Mouse (Mus musculus) MEL (cell line): ENCODE measurements around the gene Golm1. TPM values are rescaled to one million over a fixed set of nuclear protein-coding genes. Genes with fewer than 3 reads are reported as not detected.

Experiments used
- DNase-seq: peaks from one replicate; pipeline ENCODE4 v3.0.0; 2011; ENCODE audit warnings: low read depth, low spot score
- H3K27ac ChIP-seq: 2 replicates; pipeline ENCODE4 v1.5.1; 2012; ENCODE audit warnings: low read depth, mild to moderate bottlenecking, control low read depth, low read length, moderate library complexity; ENCODE audit not compliant: control insufficient read depth
- H3K27me3 ChIP-seq, 2 experiments: fragments of 150-350 bp in 1 of 2; sonication (generic) in 1 of 2; 2 replicates each; pipeline ENCODE4 v1.6.1; 2012; ENCODE audit warnings: low read length in 2 of 2, mild to moderate bottlenecking in 2 of 2, improper control_type of control experiment in 1 of 2, moderate library complexity in 1 of 2; ENCODE audit not compliant: insufficient read depth in 2 of 2, control insufficient read depth in 1 of 2
- H3K36me3 ChIP-seq, 2 experiments: 2 replicates each; pipeline ENCODE4 v1.6.1; 2012 to 2014; ENCODE audit warnings: low read length in 2 of 2, improper control_type of control experiment in 1 of 2, inconsistent platforms in 1 of 2, mild to moderate bottlenecking in 1 of 2; ENCODE audit not compliant: insufficient read depth in 2 of 2, control insufficient read depth in 1 of 2
- H3K4me1 ChIP-seq, 2 experiments: fragments of 150-350 bp in 1 of 2; sonication (generic) in 1 of 2; 2 replicates each; pipeline ENCODE4 v1.6.1; 2012; ENCODE audit warnings: low read length in 2 of 2, improper control_type of control experiment in 1 of 2, mild to moderate bottlenecking in 1 of 2; ENCODE audit not compliant: insufficient read depth in 2 of 2, control insufficient read depth in 1 of 2
- H3K4me3 ChIP-seq, 2 experiments: fragments of 150-350 bp in 1 of 2; sonication (generic) in 1 of 2; 2 replicates each; pipeline ENCODE4 v1.5.1; 2012; ENCODE audit warnings: low read depth in 2 of 2, low read length in 2 of 2, mild to moderate bottlenecking in 2 of 2, moderate library complexity in 2 of 2, control low read depth in 1 of 2, improper control_type of control experiment in 1 of 2; ENCODE audit not compliant: control insufficient read depth in 1 of 2, insufficient read depth in 1 of 2
- H3K79me2 ChIP-seq: 2 replicates; pipeline ENCODE4 v1.6.1; 2012; ENCODE audit warnings: mild to moderate bottlenecking, low read length, moderate library complexity; ENCODE audit not compliant: control insufficient read depth, poor library complexity, insufficient read depth
- H3K9ac ChIP-seq: 2 replicates; pipeline ENCODE4 v1.6.1; 2012; ENCODE audit warnings: low read depth, mild to moderate bottlenecking, control low read depth, low read length, moderate library complexity; ENCODE audit not compliant: control insufficient read depth, poor library complexity, severe bottlenecking
- H3K9me3 ChIP-seq: fragments of 150-350 bp; sonication (generic); replicated peaks from 2 replicates; pipeline ENCODE4 v1.6.1; 2012; ENCODE audit warnings: mild to moderate bottlenecking, low read length, improper control_type of control experiment, moderate library complexity; ENCODE audit not compliant: insufficient read depth
- BHLHE40 ChIP-seq: IDR thresholded peaks from 2 replicates; pipeline ENCODE4 v1.6.1; 2012; ENCODE audit warnings: low read depth, mild to moderate bottlenecking, inconsistent platforms, low read length, improper control_type of control experiment, borderline replicate concordance
- CHD1 ChIP-seq: IDR thresholded peaks from 2 replicates; pipeline ENCODE4 v1.6.1; 2012; ENCODE audit warnings: low read depth, mild to moderate bottlenecking, inconsistent platforms, low read length, improper control_type of control experiment
- CTCF ChIP-seq, 3 experiments: IDR thresholded peaks in 2 of 3; conservative IDR thresholded peaks in 1 of 3; 2 replicates each; pipeline ENCODE4 v1.5.1; 2011 to 2012; ENCODE audit warnings: low read length in 3 of 3, low read depth in 2 of 3, mild to moderate bottlenecking in 2 of 3, improper control_type of control experiment in 1 of 3, inconsistent platforms in 1 of 3, mixed read lengths in 1 of 3, moderate library complexity in 1 of 3; ENCODE audit not compliant: control insufficient read depth in 1 of 3, insufficient read depth in 1 of 3, poor library complexity in 1 of 3, severe bottlenecking in 1 of 3
- E2F4 ChIP-seq: IDR thresholded peaks from 2 replicates; pipeline ENCODE4 v1.6.1; 2011; ENCODE audit warnings: low read depth, low read length, improper control_type of control experiment, borderline replicate concordance
- ELF1 ChIP-seq: IDR thresholded peaks from 2 replicates; pipeline ENCODE4 v1.6.1; 2014; ENCODE audit warnings: low read depth, mild to moderate bottlenecking, inconsistent platforms, low read length, improper control_type of control experiment, moderate library complexity
- EP300 ChIP-seq, 2 experiments: IDR thresholded peaks; 2 replicates each; pipeline ENCODE4 v1.6.1; 2011; ENCODE audit warnings: improper control_type of control experiment in 2 of 2, low read length in 2 of 2, low read depth in 1 of 2, mild to moderate bottlenecking in 1 of 2
- GABPA ChIP-seq: IDR thresholded peaks from 2 replicates; pipeline ENCODE4 v1.6.1; 2012; ENCODE audit warnings: low read depth, mild to moderate bottlenecking, inconsistent platforms, low read length, improper control_type of control experiment, moderate library complexity
- GATA1 ChIP-seq: IDR thresholded peaks from 2 replicates; pipeline ENCODE4 v1.6.1; 2011; ENCODE audit warnings: low read depth, low read length, improper control_type of control experiment
- KAT2A ChIP-seq: conservative IDR thresholded peaks from 2 replicates; pipeline ENCODE4 v1.6.1; 2012; ENCODE audit warnings: low read depth, low read length, improper control_type of control experiment, inconsistent platforms
- MAZ ChIP-seq: IDR thresholded peaks from 2 replicates; pipeline ENCODE4 v1.6.1; 2012; ENCODE audit warnings: low read depth, mild to moderate bottlenecking, inconsistent platforms, low read length, improper control_type of control experiment
- MEF2A ChIP-seq: IDR thresholded peaks from 2 replicates; pipeline ENCODE4 v1.6.1; 2014; ENCODE audit warnings: low read depth, mild to moderate bottlenecking, inconsistent platforms, low read length, improper control_type of control experiment; ENCODE audit not compliant: poor library complexity, insufficient replicate concordance, severe bottlenecking; ENCODE audit errors: extremely low read depth
- MXI1 ChIP-seq: IDR thresholded peaks from 2 replicates; pipeline ENCODE4 v1.6.1; 2011; ENCODE audit warnings: mild to moderate bottlenecking, low read depth, low read length, improper control_type of control experiment
- MYC ChIP-seq: IDR thresholded peaks from 2 replicates; pipeline ENCODE4 v1.6.1; 2011; ENCODE audit warnings: low read depth, mild to moderate bottlenecking, low read length, improper control_type of control experiment, moderate library complexity
- NELFE ChIP-seq: IDR thresholded peaks from 2 replicates; pipeline ENCODE4 v1.6.1; 2011; ENCODE audit warnings: low read depth, low read length, improper control_type of control experiment
- NRF1 ChIP-seq: IDR thresholded peaks from 2 replicates; pipeline ENCODE4 v1.6.1; 2014; ENCODE audit warnings: low read depth, mild to moderate bottlenecking, inconsistent platforms, low read length, improper control_type of control experiment, moderate library complexity; ENCODE audit not compliant: poor library complexity, insufficient read depth, severe bottlenecking
- POLR2AphosphoS5 ChIP-seq: IDR thresholded peaks from 2 replicates; pipeline ENCODE4 v1.6.1; 2012; ENCODE audit warnings: low read depth, borderline replicate concordance, mild to moderate bottlenecking, inconsistent platforms, low read length, moderate library complexity, mixed read lengths
- RCOR1 ChIP-seq: IDR thresholded peaks from 2 replicates; pipeline ENCODE4 v1.6.1; 2012; ENCODE audit warnings: low read depth, mild to moderate bottlenecking, inconsistent platforms, low read length, improper control_type of control experiment
- SIN3A ChIP-seq: IDR thresholded peaks from 2 replicates; pipeline ENCODE4 v1.6.1; 2012; ENCODE audit warnings: low read length, improper control_type of control experiment, inconsistent platforms
- SMC3 ChIP-seq: IDR thresholded peaks from 2 replicates; pipeline ENCODE4 v1.6.1; 2011; ENCODE audit warnings: low read depth, low read length, improper control_type of control experiment
- TBP ChIP-seq: IDR thresholded peaks from 2 replicates; pipeline ENCODE4 v1.8.0; 2011; ENCODE audit warnings: low read depth, low read length, improper control_type of control experiment
- USF1 ChIP-seq: IDR thresholded peaks from 2 replicates; pipeline ENCODE4 v1.6.1; 2014; ENCODE audit warnings: low read depth, mild to moderate bottlenecking, inconsistent platforms, low read length, improper control_type of control experiment, moderate library complexity
- USF2 ChIP-seq, 2 experiments: IDR thresholded peaks; 2 replicates each; pipeline ENCODE4 v1.6.1; 2011 to 2012; ENCODE audit warnings: improper control_type of control experiment in 2 of 2, low read length in 2 of 2, borderline replicate concordance in 1 of 2, inconsistent platforms in 1 of 2, low read depth in 1 of 2, mild to moderate bottlenecking in 1 of 2; ENCODE audit not compliant: insufficient read depth in 1 of 2
- ZKSCAN1 ChIP-seq: IDR thresholded peaks from 2 replicates; pipeline ENCODE4 v1.6.1; 2012; ENCODE audit warnings: low read depth, mild to moderate bottlenecking, inconsistent platforms, low read length, improper control_type of control experiment, moderate library complexity
- ZMIZ1 ChIP-seq: IDR thresholded peaks from 2 replicates; pipeline ENCODE4 v1.6.1; 2012; ENCODE audit warnings: low read depth, mild to moderate bottlenecking, inconsistent platforms, low read length, improper control_type of control experiment, moderate library complexity
- ZNF384 ChIP-seq: IDR thresholded peaks from 2 replicates; pipeline ENCODE4 v1.6.1; 2012; ENCODE audit warnings: low read depth, mild to moderate bottlenecking, inconsistent platforms, low read length, improper control_type of control experiment
- polyA plus RNA-seq, 2 experiments: library from polyadenylated mRNA; stranded (reverse) in 1 of 2; unstranded in 1 of 2; fragments of >175 nt in 1 of 2; fragments of >200 nt in 1 of 2; gene quantifications; 2 replicates each; pipeline versions ENCODE4 v1.2.1 to v1.2.4; 2012; ENCODE audit warnings: low replicate concordance in 2 of 2, low read depth in 1 of 2; ENCODE audit not compliant: insufficient read length in 2 of 2, insufficient read depth in 1 of 2, missing spikeins in 1 of 2
- total RNA-seq: library from RNA; depleted of rRNA; stranded (reverse); fragments of 300-350 nt; gene quantifications from 2 replicates; pipeline ENCODE4 v1.2.3, GENCODE M21; 2012

Golm1 gene
- total and polyA plus RNA-seq, 3 experiments, result 22.1 to 26.8 TPM; not detected in 1

GRCm38 (mm10) chr13:59613868-59614267 lies 61.7 kb downstream of the Golm1 start:
- H3K27ac ChIP-seq, result no peak overlapping the region
- TF ChIP-seq KAT2A (no peak), MEF2A (no peak), GABPA (no peak), EP300 (IDR thresholded peaks at IDR 0.05; ENCODE audit: low read depth in 1 of 2, low read length in 2 of 2) (no peak), USF1 (no peak), MAZ (no peak), TBP (no peak), MXI1 (no peak), POLR2AphosphoS5 (no peak), ZKSCAN1 (no peak), NELFE (no peak), NRF1 (no peak)
- H3K79me2 ChIP-seq, result no peaks in the 10 kb centered on the region
- DNase-seq, result no peak
- no peaks in the 10 kb centered on the region for H3K9me3 ChIP-seq
- H3K4me3 ChIP-seq, result no peak overlapping the region
- peaks cover 0 to 2% of the 10 kb centered on the region in 2 experiments; a peak in 2 of 4 replicates for H3K36me3 ChIP-seq
- H3K27me3 ChIP-seq, result no peaks in the 10 kb centered on the region
- no peaks in the 10 kb centered on the region for H3K4me1 ChIP-seq
- no peak overlapping the region for H3K9ac ChIP-seq

- H3K36me3 ChIP-seq, result peaks cover 0 to 2% of the 10 kb centered on the region in 2 experiments; a peak in 2 of 4 replicates
- H3K9me3 ChIP-seq, result no peaks in the 10 kb centered on the region
Observed at GRCm38 (mm10) chr13:59610437-59610836, 65.2 kb downstream of the Golm1 start.

More at GRCm38 (mm10) chr13:59610437-59610836, 65.2 kb downstream of the Golm1 start:
- Histone ChIP-seq H3K4me3 (no peak overlapping the region), H3K79me2 (no peaks in the 10 kb centered on the region), H3K27ac (no peak overlapping the region), H3K9ac (no peak overlapping the region), H3K27me3 (no peaks in the 10 kb centered on the region), H3K4me1 (no peaks in the 10 kb centered on the region)
- DNase-seq, result no peak
- TF ChIP-seq ELF1, result no peak
- TF ChIP-seq BHLHE40, result no peak
- TF ChIP-seq SMC3, result no peak
- TF ChIP-seq E2F4, result no peak
- TF ChIP-seq CTCF (IDR thresholded peaks at IDR 0.05 in 2 of 3, conservative IDR thresholded peaks at IDR 0.05 in 1 of 3; ENCODE audit: control insufficient read depth in 1 of 3, insufficient read depth in 1 of 3, low read depth in 2 of 3, low read length in 3 of 3, poor library complexity in 1 of 3, severe bottlenecking in 1 of 3), result no peak
- no peak for TF ChIP-seq ZMIZ1
- TF ChIP-seq ZNF384, result no peak
- TF ChIP-seq GABPA, result no peak
- no peak for TF ChIP-seq MYC
- no peak for TF ChIP-seq NRF1
- TF ChIP-seq CHD1, result no peak
- no peak for TF ChIP-seq GATA1
- no peak for TF ChIP-seq SIN3A
- TF ChIP-seq USF2 (IDR thresholded peaks at IDR 0.05; ENCODE audit: borderline replicate concordance in 1 of 2, insufficient read depth in 1 of 2, low read depth in 1 of 2, low read length in 2 of 2), result no peak
- no peak for TF ChIP-seq TBP
- TF ChIP-seq RCOR1, result no peak
